Mouse (Mus musculus): ENCODE measurements around the gene Nptxr.

Nptxr gene

DNA sequence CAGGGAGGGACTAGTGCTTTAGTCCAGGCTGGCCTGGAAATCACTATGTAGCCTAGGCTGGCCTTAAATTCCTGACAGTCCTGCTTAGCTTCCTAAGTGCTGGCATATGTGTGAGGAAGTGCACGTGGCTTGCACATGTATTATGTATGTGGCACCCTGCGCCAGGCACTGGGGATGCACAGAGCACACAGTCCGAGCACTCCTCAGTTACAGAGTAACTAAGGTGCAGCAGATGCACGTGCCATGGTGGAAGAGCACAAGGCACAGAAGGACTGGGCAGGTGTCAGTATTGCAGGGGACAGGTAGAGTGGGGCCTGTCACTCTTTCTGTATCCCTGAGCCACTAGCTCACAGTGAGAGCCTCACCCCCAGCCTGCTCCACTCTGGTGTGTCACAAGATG is 49.4 kb downstream of the Nptxr start:
- no peak for TF ChIP-seq GATA4 (IDR thresholded peaks at IDR 0.05; ENCODE audit: insufficient replicate concordance, low read length)

DNA sequence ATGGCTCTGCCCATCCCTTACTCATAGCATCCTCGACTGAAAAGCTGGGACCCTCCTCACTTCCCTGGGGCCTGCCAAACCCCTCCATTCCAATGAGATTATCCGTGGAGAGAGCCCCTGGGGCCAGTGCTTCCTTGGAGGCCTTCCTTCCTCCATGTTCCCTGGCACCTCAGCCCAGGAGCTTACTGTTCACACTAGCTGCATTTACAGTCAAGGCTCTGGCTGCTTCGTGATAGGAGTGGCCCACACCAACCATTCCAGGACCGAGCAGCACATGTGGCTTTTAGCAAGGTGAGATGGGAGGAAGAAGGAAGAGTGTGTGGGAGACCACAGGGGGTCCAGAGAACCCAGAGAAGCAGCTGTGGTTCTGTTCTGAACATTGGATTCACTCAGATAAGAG is 50.7 kb downstream of the Nptxr start:
- no peak for TF ChIP-seq GATA4 (IDR thresholded peaks at IDR 0.05; ENCODE audit: insufficient replicate concordance, low read length)

DNA sequence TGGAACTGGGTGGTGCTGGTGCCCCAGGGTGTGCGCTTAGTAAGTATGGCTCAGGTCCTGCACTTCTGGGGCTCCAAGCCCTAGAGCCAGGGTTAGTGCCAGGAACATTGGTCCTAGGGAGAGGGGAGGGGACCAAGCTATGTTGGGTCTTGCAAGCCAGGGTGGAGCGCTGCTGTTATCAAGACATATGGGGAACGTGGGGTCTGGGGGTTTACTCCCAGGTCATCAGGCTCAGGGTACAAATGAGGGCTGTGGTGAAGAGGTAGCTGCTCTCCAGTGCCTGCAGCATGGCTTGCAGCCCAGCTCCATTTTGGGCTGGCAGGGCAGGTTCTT is 51.2 kb downstream of the Nptxr start:
- no peak for TF ChIP-seq GATA4 (IDR thresholded peaks at IDR 0.05; ENCODE audit: insufficient replicate concordance, low read length)

DNA sequence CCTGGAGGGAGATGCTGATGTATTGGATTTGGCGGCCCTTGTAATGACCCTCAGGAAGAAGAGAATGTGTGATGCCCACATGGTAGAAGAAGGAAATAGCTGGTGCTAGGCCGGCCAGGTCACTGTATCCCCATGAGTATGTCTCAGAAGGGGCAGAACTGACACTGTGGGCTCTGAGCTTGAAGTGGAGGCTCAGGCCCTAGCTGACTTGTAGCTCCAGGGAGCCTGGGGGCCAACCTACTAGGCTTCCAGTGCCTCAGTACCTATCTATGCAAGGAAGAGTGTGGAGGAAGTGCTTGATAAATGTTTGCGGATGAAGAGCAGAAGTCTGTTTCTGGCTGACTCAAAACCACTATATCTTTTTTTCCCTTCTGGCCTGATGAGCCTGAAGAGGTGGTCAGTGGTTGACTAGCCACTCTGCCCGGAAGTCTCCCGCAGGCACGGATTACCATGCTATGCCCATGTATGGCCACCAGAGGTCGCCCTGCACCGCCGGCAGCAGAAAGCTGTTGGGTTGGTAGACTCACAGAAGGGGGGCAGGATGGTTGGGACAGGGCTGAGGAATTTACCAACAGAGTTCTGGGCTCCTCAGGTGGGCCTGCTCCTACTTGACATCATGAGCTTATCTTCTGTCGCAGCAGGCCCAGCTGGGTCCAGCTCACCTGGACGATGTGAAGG is 51.7 kb downstream of the Nptxr start:
- no peak for TF ChIP-seq GATA4 (IDR thresholded peaks at IDR 0.05; ENCODE audit: insufficient replicate concordance, low read length)

GRCm38 (mm10) chr15:79751772-79752171 is 52.8 kb downstream of the Nptxr start:
- no peak for TF ChIP-seq GATA4 (IDR thresholded peaks at IDR 0.05; ENCODE audit: insufficient replicate concordance, low read length)

DNA sequence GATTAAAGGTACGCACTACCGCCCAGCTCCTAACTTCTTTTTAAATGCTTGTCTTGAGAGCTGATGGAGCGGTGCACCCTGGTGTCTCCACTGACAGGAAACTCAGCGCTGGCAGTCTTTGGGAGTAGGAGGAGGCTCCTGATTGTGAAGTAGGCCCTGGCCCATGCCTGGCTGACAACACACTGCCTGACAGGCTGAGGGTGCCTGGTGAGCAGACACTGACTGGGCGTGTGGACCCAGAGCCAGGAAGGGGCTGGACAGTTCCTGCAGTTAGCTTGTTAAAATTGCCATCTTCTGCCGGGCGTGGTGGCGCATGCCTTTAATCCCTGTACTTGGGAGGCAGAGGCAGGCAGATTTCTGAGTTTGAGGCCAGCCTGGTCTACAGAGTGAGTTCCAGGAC is 54.3 kb downstream of the Nptxr start:
- no peak for TF ChIP-seq GATA4 (IDR thresholded peaks at IDR 0.05; ENCODE audit: insufficient replicate concordance, low read length)

DNA sequence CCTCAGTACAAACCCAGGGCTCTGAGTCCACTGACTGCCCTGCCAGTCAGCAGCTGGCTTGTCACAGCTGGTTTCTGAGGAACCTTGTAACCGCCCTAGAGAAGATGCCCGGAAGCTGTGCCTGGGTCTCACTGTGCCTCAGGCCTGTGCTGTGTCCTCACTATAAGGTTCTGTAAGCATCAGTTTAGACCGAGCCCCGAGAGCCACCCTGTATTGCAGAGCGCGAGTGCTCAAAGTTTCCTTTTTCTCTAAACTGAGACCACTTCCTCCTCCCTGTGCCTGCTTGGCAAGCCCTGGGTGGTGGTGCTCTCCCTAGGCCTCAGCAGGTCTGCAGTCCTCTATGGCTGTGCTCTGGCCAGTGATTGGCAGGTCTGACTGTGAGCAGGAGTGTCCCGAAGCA is 55.4 kb downstream of the Nptxr start:
- no peak for TF ChIP-seq GATA4 (IDR thresholded peaks at IDR 0.05; ENCODE audit: insufficient replicate concordance, low read length)

DNA sequence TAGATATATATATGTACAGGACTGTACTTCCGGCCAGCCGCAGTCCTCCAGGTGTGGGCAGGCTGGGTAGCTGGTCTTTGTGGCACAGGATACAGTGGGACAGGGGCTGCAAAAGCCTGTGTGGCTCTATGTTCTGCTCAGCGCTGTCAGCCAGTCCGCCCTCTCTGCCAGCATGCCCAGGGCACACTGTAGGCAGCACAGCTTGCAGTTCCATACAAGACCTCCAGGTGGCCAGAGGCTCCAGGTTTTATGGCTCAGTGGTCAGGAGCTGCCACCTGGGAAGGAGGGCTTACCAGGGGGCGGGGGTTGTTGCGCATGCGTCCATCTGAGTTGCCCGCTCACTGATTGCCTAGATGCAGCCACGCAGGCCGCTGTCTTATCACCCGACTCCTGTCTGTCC is 56.6 kb downstream of the Nptxr start:
- no peak for TF ChIP-seq GATA4 (IDR thresholded peaks at IDR 0.05; ENCODE audit: insufficient replicate concordance, low read length)

DNA sequence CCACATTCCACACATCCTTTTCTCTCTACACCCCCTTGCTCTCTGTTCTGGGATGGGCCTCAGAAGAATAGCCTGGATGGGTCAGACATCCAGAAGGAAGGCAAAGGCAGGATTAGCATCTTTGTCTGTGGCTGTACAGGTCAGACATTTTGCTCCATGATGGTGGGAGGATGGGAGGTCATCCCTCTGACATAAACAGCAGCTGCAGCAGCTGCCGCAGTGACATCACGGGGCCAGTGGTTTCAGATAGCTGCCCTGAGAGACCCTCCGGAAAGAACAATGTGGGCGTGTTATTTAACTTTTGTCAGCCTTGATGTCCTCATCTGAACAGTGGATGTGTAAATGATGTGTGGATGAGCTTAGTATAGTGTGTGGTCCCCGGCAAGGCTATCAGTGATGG is 58.7 kb downstream of the Nptxr start:
- no peak for TF ChIP-seq GATA4 (IDR thresholded peaks at IDR 0.05; ENCODE audit: insufficient replicate concordance, low read length)

DNA sequence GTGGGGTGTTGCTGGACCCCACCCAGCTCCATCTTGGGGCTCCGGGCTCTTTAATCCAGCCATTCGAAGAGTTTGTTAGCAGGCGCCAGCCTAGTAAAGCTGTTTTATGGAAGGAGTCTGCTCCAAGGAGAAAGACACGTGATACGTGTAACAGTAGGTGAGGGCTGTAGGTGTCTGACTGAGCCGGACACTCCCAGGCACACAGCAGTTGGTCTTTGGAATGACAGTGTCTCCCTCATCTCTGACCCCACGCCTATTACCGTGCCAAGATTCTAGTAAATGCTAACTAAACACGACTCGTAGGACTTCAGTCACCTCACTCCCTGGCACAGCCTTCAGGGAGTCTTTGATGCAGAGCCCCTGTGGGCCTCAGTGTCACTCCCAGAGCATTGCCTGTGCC is 59.3 kb downstream of the Nptxr start:
- TF ChIP-seq GATA4 (IDR thresholded peaks at IDR 0.05; ENCODE audit: insufficient replicate concordance, low read length), result no peak

GRCm38 (mm10) chr15:79744742-79745141 is 59.8 kb downstream of the Nptxr start:
- no peak for TF ChIP-seq GATA4 (IDR thresholded peaks at IDR 0.05; ENCODE audit: insufficient replicate concordance, low read length)

- TF ChIP-seq GATA4 (IDR thresholded peaks at IDR 0.05; ENCODE audit: insufficient replicate concordance, low read length), result no peak
These were observed 60.6 kb downstream of the Nptxr start for GRCm38 (mm10) chr15:79744001-79744400.

DNA sequence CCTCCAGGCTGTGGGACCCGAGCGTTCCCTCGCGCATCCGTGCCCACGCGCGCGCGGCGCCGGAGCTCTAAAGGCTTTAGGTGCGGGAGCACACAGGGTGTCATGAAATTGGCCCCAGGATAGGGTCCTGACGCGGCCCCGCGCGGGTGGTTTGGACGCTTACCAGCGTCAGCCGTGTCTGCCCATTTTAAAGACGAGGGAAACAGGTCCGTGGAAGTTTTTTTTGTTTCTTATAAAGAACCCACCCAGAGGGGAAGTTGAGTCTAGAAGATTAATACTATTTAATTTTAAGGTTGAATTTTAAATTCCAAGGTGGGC is 61.9 kb downstream of the Nptxr start:
- TF ChIP-seq GATA4 (IDR thresholded peaks at IDR 0.05; ENCODE audit: insufficient replicate concordance, low read length), result no peak

- no peak for TF ChIP-seq GATA4 (IDR thresholded peaks at IDR 0.05; ENCODE audit: insufficient replicate concordance, low read length)
These were observed 62.5 kb downstream of the Nptxr start, which contains the start of gene Sun2 for GRCm38 (mm10) chr15:79741921-79742705. TSS of gene Sun2 (minus strand) at chr15:79742536.

DNA sequence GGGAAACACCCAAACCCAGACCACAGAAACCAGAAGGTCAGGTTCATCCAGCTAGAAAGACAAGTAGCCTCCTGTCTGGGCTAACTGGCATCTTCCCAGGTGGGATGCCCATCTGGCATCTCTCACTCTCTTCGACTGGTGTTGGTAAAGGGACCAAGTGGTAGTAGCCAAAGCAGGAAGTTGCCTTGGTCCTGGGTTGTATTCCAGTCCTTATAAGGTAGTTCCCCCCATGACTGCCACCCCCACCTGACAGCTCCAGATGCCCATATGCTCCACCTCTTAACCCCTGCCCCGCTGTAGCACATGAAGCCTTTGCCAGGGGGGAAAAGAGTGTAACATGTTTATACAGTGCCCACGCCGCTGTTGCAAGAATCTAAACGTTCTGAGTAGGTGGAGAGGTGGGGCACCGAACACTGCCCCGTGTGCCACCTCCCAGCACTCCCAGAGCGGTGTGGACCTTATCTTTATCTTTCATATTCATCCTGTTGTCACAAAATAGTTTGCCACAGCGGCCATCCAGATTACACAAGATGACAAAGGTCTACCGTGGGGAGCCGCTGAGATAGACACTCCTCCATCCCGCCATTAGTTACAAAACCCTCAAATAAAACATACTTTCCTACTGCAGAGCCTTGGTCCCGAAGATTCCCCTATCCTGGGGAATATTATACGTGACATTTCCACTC is 63.2 kb downstream of the Nptxr start:
- no peak; the same call in 1 of the 2 replicates for TF ChIP-seq GATA4 (IDR thresholded peaks at IDR 0.05; ENCODE audit: insufficient replicate concordance, low read length)

DNA sequence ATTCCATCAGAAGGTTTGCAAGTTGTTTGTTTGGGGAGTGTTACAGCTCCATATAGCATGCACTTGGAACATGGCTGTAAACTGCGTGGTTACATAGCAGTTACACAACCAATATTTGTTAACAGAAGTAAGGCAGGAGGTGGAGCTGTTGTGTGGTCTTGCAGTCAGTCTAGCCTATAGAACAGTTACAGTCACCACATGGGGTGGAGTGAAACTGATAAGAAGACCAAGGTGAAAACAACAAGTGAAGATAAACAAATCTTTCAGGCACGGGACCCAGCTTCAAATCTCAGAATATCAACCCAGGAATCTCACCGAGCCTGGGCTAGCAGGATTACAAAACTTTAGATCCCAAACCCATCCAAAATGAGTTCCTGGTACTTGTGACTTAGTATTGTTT is 63.8 kb downstream of the Nptxr start:
- TF ChIP-seq GATA4 (IDR thresholded peaks at IDR 0.05; ENCODE audit: insufficient replicate concordance, low read length), result no peak
